ENCODE assay signal across 8 mouse cellular contexts in the genomic region with DNA sequence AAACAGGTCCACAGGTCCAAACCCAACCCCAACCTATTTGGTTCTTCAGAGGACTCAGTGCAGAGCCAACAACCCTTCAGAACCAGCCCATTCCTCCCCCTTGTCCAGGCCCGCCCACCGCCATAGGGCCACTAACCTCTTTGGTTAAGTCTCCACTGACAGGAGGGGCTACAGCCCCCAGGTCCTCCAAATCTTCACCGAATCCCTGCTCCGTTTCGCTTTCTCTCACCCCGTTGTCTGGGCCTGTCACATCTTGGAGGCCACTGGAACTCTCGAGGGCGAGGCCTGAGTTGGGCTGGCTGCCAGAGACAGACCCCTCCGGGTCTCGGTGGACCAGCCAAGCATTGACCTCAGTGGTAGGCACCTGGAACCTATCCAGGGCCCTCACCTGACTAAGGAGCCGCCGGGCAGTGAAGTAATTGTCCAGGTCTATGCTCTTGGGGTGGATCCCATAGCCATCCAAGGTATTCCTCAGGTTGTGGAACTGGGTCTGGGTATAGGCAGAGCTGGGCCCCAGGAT. TPM values are rescaled to one million over a fixed set of nuclear protein-coding genes. Genes with fewer than 3 reads are reported as not detected.
DNase-seq lines count a peak whose midpoint lies in the region; ATAC-seq lines count a peak whose summit lies in the region.

No protein-coding gene starts in this region.

- H3K9me3 ChIP-seq in embryonic facial prominence, embryonic 15.5 days (replicated peaks), result no peaks in the 10 kb centered on the region
- H3K9me3 ChIP-seq in intestine, embryonic 14.5 days (ENCODE audit: control insufficient read depth, low read length), result no peaks in the 10 kb centered on the region
- no peaks in the 10 kb centered on the region for H3K9me3 ChIP-seq in liver, embryonic 16.5 days (replicated peaks; ENCODE audit: control insufficient read depth, low read length)

- intact Hi-C loops in left cerebral cortex, postnatal 4 days (cut with DNase I), result no loop called here

- peaks cover 67% of the 10 kb centered on the region for H3K4me1 ChIP-seq in embryonic facial prominence, embryonic 15.5 days
- H3K4me1 ChIP-seq in intestine, embryonic 14.5 days (replicated peaks; ENCODE audit: control insufficient read depth, insufficient read depth, low read length), result peaks cover 57% of the 10 kb centered on the region
- peaks cover 72% of the 10 kb centered on the region for H3K4me1 ChIP-seq in liver, embryonic 16.5 days (ENCODE audit: control insufficient read depth, low read depth, low read length)

- 77% methylated on average over 12 of the region's 12 CpGs for WGBS in embryonic facial prominence, embryonic 15.5 days
- WGBS in intestine, embryonic 14.5 days, result 86% methylated on average over 12 of the region's 12 CpGs
- 88% methylated on average over 12 of the region's 12 CpGs for WGBS in liver, embryonic 16.5 days (ENCODE audit: insufficient replicate concordance)

- H3K27me3 ChIP-seq in embryonic facial prominence, embryonic 15.5 days, result no peaks in the 10 kb centered on the region
- no peaks in the 10 kb centered on the region for H3K27me3 ChIP-seq in intestine, embryonic 14.5 days (replicated peaks; ENCODE audit: control insufficient read depth, insufficient read depth, low read length)
- no peaks in the 10 kb centered on the region for H3K27me3 ChIP-seq in liver, embryonic 16.5 days (ENCODE audit: control insufficient read depth, insufficient read depth, low read depth, low read length)

- peak overlapping the region; percentile 45; the same call in 1 of the 2 replicates for H3K27ac ChIP-seq in embryonic facial prominence, embryonic 15.5 days (replicated peaks)
- no peak overlapping the region for H3K27ac ChIP-seq in intestine, embryonic 14.5 days (ENCODE audit: low read depth)
- no peak overlapping the region; the same call in 1 of the 2 replicates for H3K27ac ChIP-seq in liver, embryonic 16.5 days (ENCODE audit: low read length)

- H3K4me2 ChIP-seq in embryonic facial prominence, embryonic 15.5 days (replicated peaks), result peak overlapping the region; percentile 87
- H3K4me2 ChIP-seq in intestine, embryonic 14.5 days (ENCODE audit: low read length), result peak overlapping the region; percentile 26
- H3K4me2 ChIP-seq in liver, embryonic 16.5 days (ENCODE audit: low read depth, low read length), result peak overlapping the region; percentile 22; the same call in 1 of the 2 replicates

- H3K4me3 ChIP-seq in embryonic facial prominence, embryonic 15.5 days (replicated peaks), result peak overlapping the region; percentile 18
- H3K4me3 ChIP-seq in intestine, embryonic 14.5 days (ENCODE audit: low read depth, low read length), result no peak overlapping the region
- no peak overlapping the region for H3K4me3 ChIP-seq in liver, embryonic 16.5 days (ENCODE audit: low read depth, low read length)

- peaks cover 19% of the 10 kb centered on the region for H3K36me3 ChIP-seq in embryonic facial prominence, embryonic 15.5 days
- H3K36me3 ChIP-seq in intestine, embryonic 14.5 days (ENCODE audit: control insufficient read depth, insufficient read depth, low read length), result peaks cover 28% of the 10 kb centered on the region
- H3K36me3 ChIP-seq in liver, embryonic 16.5 days (ENCODE audit: control insufficient read depth, insufficient read depth), result peaks cover 5% of the 10 kb centered on the region

- DNase-seq in left cerebral cortex, postnatal 4 days, result peak; percentile 30
- DNase-seq in left cerebral cortex, adult 8-10 months (ENCODE audit: low spot score in 2 of 2), result no peak
- DNase-seq in intestine, embryonic 14.5 days (ENCODE audit: low spot score), result no peak
- no peak for DNase-seq in frontal cortex, postnatal 25 days (ENCODE audit: low spot score in 2 of 2)
- no peak for DNase-seq in frontal cortex, adult 2 months (ENCODE audit: extremely low spot score in 1 of 2, low spot score in 1 of 2)
- no peak for DNase-seq in right cerebral cortex, postnatal 14 days

- no peak overlapping the region for H3K9ac ChIP-seq in embryonic facial prominence, embryonic 15.5 days
- peak overlapping the region; percentile 11; the same call in 1 of the 2 replicates for H3K9ac ChIP-seq in intestine, embryonic 14.5 days (ENCODE audit: low read length)
- H3K9ac ChIP-seq in liver, embryonic 16.5 days (ENCODE audit: low read depth, low read length), result peak overlapping the region; percentile 25; the same call in 1 of the 2 replicates

- ATAC-seq in embryonic facial prominence, embryonic 15.5 days (ENCODE audit: insufficient number of reproducible peaks, low FRiP score, low TSS enrichment, low read depth), result no peak
- no peak for ATAC-seq in intestine, embryonic 14.5 days (replicated peaks; ENCODE audit: low FRiP score, low TSS enrichment, low read depth)
- ATAC-seq in liver, embryonic 16.5 days (ENCODE audit: low read depth), result no peak

RNA-seq across cellular contexts. Expression of gene Nfe2l1, which starts 2.6 kb away (rescaled TPM):
- total RNA-seq in left cerebral cortex, postnatal 4 days (2021), result 100 to 1,000 TPM; 108 to 115 TPM
- 100 to 1,000 TPM; 301 to 348 (median 321) TPM for total RNA-seq in left cerebral cortex, adult 8-10 months (2022)
- 71.7 and 76.0 TPM in 2 replicates for polyA plus RNA-seq in embryonic facial prominence, embryonic 15.5 days (2015; fragmentation: Nextera tagmentation; extraction: Ambion mirVana)
- polyA plus RNA-seq in intestine, embryonic 14.5 days (2014; fragmentation: Nextera tagmentation; extraction: Ambion mirVana), result 36.0 and 36.7 TPM in 2 replicates
- polyA plus RNA-seq in liver, embryonic 16.5 days (2015; fragmentation: Nextera tagmentation; extraction: Ambion mirVana), result 19.7 and 20.1 TPM in 2 replicates
- polyA plus RNA-seq in frontal cortex, adult 2 months (2012; rRNA removed), result 184 and 186 TPM in 2 replicates

RNA-seq across cellular contexts. Expression of gene Copz2, which starts 22.5 kb away (rescaled TPM):
- total RNA-seq in left cerebral cortex, postnatal 4 days (2021), result 1 to 10 TPM; 4.1 to 5.9 TPM
- total RNA-seq in left cerebral cortex, adult 8-10 months (2022), result 10 to 100 TPM in 1 of 4 experiments, 1 to 10 TPM in 3; 6.4 to 10.7 (median 6.8) TPM
- 191 and 194 TPM in 2 replicates for polyA plus RNA-seq in embryonic facial prominence, embryonic 15.5 days (2015; fragmentation: Nextera tagmentation; extraction: Ambion mirVana)
- polyA plus RNA-seq in intestine, embryonic 14.5 days (2014; fragmentation: Nextera tagmentation; extraction: Ambion mirVana), result 100 and 102 TPM in 2 replicates
- 24.0 and 25.7 TPM in 2 replicates for polyA plus RNA-seq in liver, embryonic 16.5 days (2015; fragmentation: Nextera tagmentation; extraction: Ambion mirVana)
- 13.3 and 16.2 TPM in 2 replicates for polyA plus RNA-seq in frontal cortex, adult 2 months (2012; rRNA removed)

RNA-seq across cellular contexts. Expression of gene Cbx1, which starts 38.2 kb away (rescaled TPM):
- 10 to 100 TPM; 79.3 to 79.5 TPM for total RNA-seq in left cerebral cortex, postnatal 4 days (2021)
- total RNA-seq in left cerebral cortex, adult 8-10 months (2022), result 10 to 100 TPM; 36.5 to 43.3 (median 38.9) TPM
- 93.4 and 102 TPM in 2 replicates for polyA plus RNA-seq in embryonic facial prominence, embryonic 15.5 days (2015; fragmentation: Nextera tagmentation; extraction: Ambion mirVana)
- 87.8 and 101 TPM in 2 replicates for polyA plus RNA-seq in intestine, embryonic 14.5 days (2014; fragmentation: Nextera tagmentation; extraction: Ambion mirVana)
- 24.7 and 26.2 TPM in 2 replicates for polyA plus RNA-seq in liver, embryonic 16.5 days (2015; fragmentation: Nextera tagmentation; extraction: Ambion mirVana)
- polyA plus RNA-seq in frontal cortex, adult 2 months (2012; rRNA removed), result 37.5 and 42.8 TPM in 2 replicates

RNA-seq across cellular contexts. Expression of gene Snx11, which starts 49.8 kb away (rescaled TPM):
- 10 to 100 TPM; 46.3 to 50.4 TPM for total RNA-seq in left cerebral cortex, postnatal 4 days (2021)
- total RNA-seq in left cerebral cortex, adult 8-10 months (2022), result 10 to 100 TPM; 38.4 to 49.2 (median 44.4) TPM
- polyA plus RNA-seq in embryonic facial prominence, embryonic 15.5 days (2015; fragmentation: Nextera tagmentation; extraction: Ambion mirVana), result 22.4 and 23.8 TPM in 2 replicates
- polyA plus RNA-seq in intestine, embryonic 14.5 days (2014; fragmentation: Nextera tagmentation; extraction: Ambion mirVana), result 8.0 and 9.2 TPM in 2 replicates
- polyA plus RNA-seq in liver, embryonic 16.5 days (2015; fragmentation: Nextera tagmentation; extraction: Ambion mirVana), result 7.1 and 7.7 TPM in 2 replicates
- 42.0 and 48.0 TPM in 2 replicates for polyA plus RNA-seq in frontal cortex, adult 2 months (2012; rRNA removed)

Comparison
In these comparisons a context has a peak if more than half of its experiments do, and no peak if none do; other contexts are left out.
1. H3K4me2 ChIP-seq: peak in every context shown above with its lines; median percentile 87 in embryonic facial prominence, embryonic 15.5 days; 26 in intestine, embryonic 14.5 days; 22 in liver, embryonic 16.5 days.